Mouse (Mus musculus) adrenal gland, postnatal 0 days (tissue): Measurements from ENCODE around the gene Brinp3. TPM values are rescaled to one million over a fixed set of nuclear protein-coding genes. Genes with fewer than 3 reads are reported as not detected.

Experiments used
- polyA plus RNA-seq: library from polyadenylated mRNA; unstranded; fragments of >200 nt; fragmentation: Nextera tagmentation; extraction: Ambion mirVana; gene quantifications from 2 replicates; pipeline ENCODE4 v1.2.1, GENCODE M21; 2015

Brinp3 gene
- 0.71 and 0.95 TPM in 2 replicates for polyA plus RNA-seq

GRCm38 (mm10) chr1:146494681-146495331, at the start of gene Brinp3:
TSS of gene Brinp3 (plus strand) at chr1:146494760.

